Mouse (Mus musculus): ENCODE data around the gene AI481877. TPM values are rescaled to one million over a fixed set of nuclear protein-coding genes. Genes with fewer than 3 reads are reported as not detected.

The AI481877 gene
- polyA plus RNA-seq, 1 experiment from 2014 or later = not detected

GRCm38 (mm10) chr4:59117644-59118495 is 20.9 kb downstream of the AI481877 start:
- no peaks in the 10 kb centered on the region for H3K36me3 ChIP-seq
- no peak overlapping the region for H3K4me3 ChIP-seq (replicated peaks)
- H3K27me3 ChIP-seq (replicated peaks) = no peaks in the 10 kb centered on the region
- H3K9ac ChIP-seq = no peak overlapping the region
- peak; percentile 94 for ATAC-seq (ENCODE audit: insufficient read depth, low FRiP score, low read depth)
- 87% methylated on average over 24 of the region's 24 CpGs for WGBS
- H3K4me2 ChIP-seq = no peak overlapping the region
- H3K27ac ChIP-seq = peak overlapping the region; percentile 23; the same call in 1 of the 2 replicates
- H3K9me3 ChIP-seq = no peaks in the 10 kb centered on the region
- H3K4me1 ChIP-seq = no peaks in the 10 kb centered on the region

- Histone ChIP-seq H3K4me1 (no peaks in the 10 kb centered on the region), H3K27me3 (replicated peaks) (no peaks in the 10 kb centered on the region), H3K36me3 (no peaks in the 10 kb centered on the region), H3K4me2 (no peak overlapping the region), H3K4me3 (replicated peaks) (no peak overlapping the region), H3K27ac (no peak overlapping the region), H3K9ac (no peak overlapping the region), H3K9me3 (no peaks in the 10 kb centered on the region)
- ATAC-seq (ENCODE audit: insufficient read depth, low FRiP score, low read depth) = no peak
- WGBS = 79% methylated on average over 4 of the region's 4 CpGs
Measured at GRCm38 (mm10) chr4:59108721-59109120, 30.1 kb downstream of the AI481877 start.

GRCm38 (mm10) chr4:59107886-59108285 is 30.9 kb downstream of the AI481877 start:
- H3K4me1 ChIP-seq = no peaks in the 10 kb centered on the region
- WGBS = 72% methylated on average over 2 of the region's 2 CpGs

GRCm38 (mm10) chr4:59106661-59107060 is 32.1 kb downstream of the AI481877 start:
- Histone ChIP-seq H3K27me3 (replicated peaks) (no peaks in the 10 kb centered on the region), H3K4me3 (replicated peaks) (no peak overlapping the region), H3K27ac (no peak overlapping the region), H3K36me3 (no peaks in the 10 kb centered on the region), H3K9me3 (no peaks in the 10 kb centered on the region), H3K9ac (no peak overlapping the region), H3K4me2 (no peak overlapping the region), H3K4me1 (no peaks in the 10 kb centered on the region)
- 68% methylated on average over 5 of the region's 5 CpGs for WGBS
- no peak for ATAC-seq (ENCODE audit: insufficient read depth, low FRiP score, low read depth)

More at GRCm38 (mm10) chr4:59107886-59108285, 30.9 kb downstream of the AI481877 start:
- Histone ChIP-seq H3K9ac (no peak overlapping the region), H3K27me3 (replicated peaks) (no peaks in the 10 kb centered on the region), H3K27ac (no peak overlapping the region), H3K4me2 (no peak overlapping the region), H3K36me3 (no peaks in the 10 kb centered on the region), H3K4me3 (replicated peaks) (no peak overlapping the region), H3K9me3 (no peaks in the 10 kb centered on the region)
- ATAC-seq (ENCODE audit: insufficient read depth, low FRiP score, low read depth) = no peak

- Histone ChIP-seq H3K9me3 (no peaks in the 10 kb centered on the region), H3K36me3 (no peaks in the 10 kb centered on the region), H3K4me1 (no peaks in the 10 kb centered on the region), H3K4me2 (no peak overlapping the region), H3K4me3 (replicated peaks) (no peak overlapping the region), H3K9ac (no peak overlapping the region), H3K27me3 (replicated peaks) (no peaks in the 10 kb centered on the region), H3K27ac (no peak overlapping the region)
- ATAC-seq (ENCODE audit: insufficient read depth, low FRiP score, low read depth) = no peak
- WGBS = 91% methylated on average over 2 of the region's 2 CpGs
Measured at GRCm38 (mm10) chr4:59104166-59104565, 34.6 kb downstream of the AI481877 start.

GRCm38 (mm10) chr4:59096393-59096792 is 42.4 kb downstream of the AI481877 start:
- Histone ChIP-seq H3K4me2 (no peak overlapping the region), H3K9ac (no peak overlapping the region), H3K4me3 (replicated peaks) (no peak overlapping the region), H3K27ac (no peak overlapping the region), H3K36me3 (no peaks in the 10 kb centered on the region), H3K27me3 (replicated peaks) (no peaks in the 10 kb centered on the region), H3K4me1 (no peaks in the 10 kb centered on the region), H3K9me3 (no peaks in the 10 kb centered on the region)
- ATAC-seq (ENCODE audit: insufficient read depth, low FRiP score, low read depth) = no peak

- ATAC-seq (ENCODE audit: insufficient read depth, low FRiP score, low read depth) = no peak
- H3K4me3 ChIP-seq (replicated peaks) = no peak overlapping the region
- no peaks in the 10 kb centered on the region for H3K27me3 ChIP-seq (replicated peaks)
- WGBS = 41% methylated on average over 1 of the region's 1 CpGs
- no peak overlapping the region for H3K4me2 ChIP-seq
- no peaks in the 10 kb centered on the region for H3K9me3 ChIP-seq
- no peak overlapping the region for H3K9ac ChIP-seq
- H3K4me1 ChIP-seq = no peaks in the 10 kb centered on the region
- no peaks in the 10 kb centered on the region for H3K36me3 ChIP-seq
- H3K27ac ChIP-seq = no peak overlapping the region
Measured at GRCm38 (mm10) chr4:59089391-59089790, 49.4 kb downstream of the AI481877 start.

GRCm38 (mm10) chr4:59083430-59083829 is 55.4 kb downstream of the AI481877 start:
- Histone ChIP-seq H3K9ac (no peak overlapping the region), H3K4me2 (no peak overlapping the region), H3K27ac (no peak overlapping the region), H3K36me3 (no peaks in the 10 kb centered on the region), H3K9me3 (no peaks in the 10 kb centered on the region), H3K27me3 (replicated peaks) (no peaks in the 10 kb centered on the region), H3K4me1 (no peaks in the 10 kb centered on the region), H3K4me3 (replicated peaks) (no peak overlapping the region)
- WGBS = 70% methylated on average over 2 of the region's 2 CpGs
- ATAC-seq (ENCODE audit: insufficient read depth, low FRiP score, low read depth) = no peak

- Histone ChIP-seq H3K27me3 (replicated peaks) (no peaks in the 10 kb centered on the region), H3K4me2 (no peak overlapping the region), H3K9ac (no peak overlapping the region), H3K9me3 (no peaks in the 10 kb centered on the region), H3K27ac (no peak overlapping the region), H3K36me3 (no peaks in the 10 kb centered on the region), H3K4me1 (no peaks in the 10 kb centered on the region), H3K4me3 (replicated peaks) (no peak overlapping the region)
- ATAC-seq (ENCODE audit: insufficient read depth, low FRiP score, low read depth) = no peak
- 43% methylated on average over 3 of the region's 3 CpGs for WGBS
Measured at GRCm38 (mm10) chr4:59069276-59069675, 69.5 kb downstream of the AI481877 start.

- no peaks in the 10 kb centered on the region for H3K27me3 ChIP-seq (replicated peaks)
- no peak for ATAC-seq (ENCODE audit: insufficient read depth, low FRiP score, low read depth)
- 70% methylated on average over 12 of the region's 12 CpGs for WGBS
Measured at GRCm38 (mm10) chr4:59062526-59062925, 76.3 kb downstream of the AI481877 start.

GRCm38 (mm10) chr4:59057929-59058328 is 80.9 kb downstream of the AI481877 start:
- no peak for ATAC-seq (ENCODE audit: insufficient read depth, low FRiP score, low read depth)
- 88% methylated on average over 3 of the region's 3 CpGs for WGBS
- Histone ChIP-seq H3K9ac (no peak overlapping the region), H3K4me1 (no peaks in the 10 kb centered on the region), H3K9me3 (no peaks in the 10 kb centered on the region), H3K27me3 (replicated peaks) (no peaks in the 10 kb centered on the region), H3K27ac (no peak overlapping the region), H3K36me3 (no peaks in the 10 kb centered on the region), H3K4me3 (replicated peaks) (no peak overlapping the region), H3K4me2 (no peak overlapping the region)

More at GRCm38 (mm10) chr4:59062526-59062925, 76.3 kb downstream of the AI481877 start:
- Histone ChIP-seq H3K4me3 (replicated peaks) (no peak overlapping the region), H3K9me3 (no peaks in the 10 kb centered on the region), H3K27ac (no peak overlapping the region), H3K4me1 (no peaks in the 10 kb centered on the region), H3K9ac (no peak overlapping the region), H3K36me3 (no peaks in the 10 kb centered on the region), H3K4me2 (no peak overlapping the region)

- Histone ChIP-seq H3K27me3 (replicated peaks) (no peaks in the 10 kb centered on the region), H3K4me2 (no peak overlapping the region), H3K4me3 (replicated peaks) (no peak overlapping the region), H3K4me1 (no peaks in the 10 kb centered on the region), H3K9me3 (no peaks in the 10 kb centered on the region), H3K9ac (no peak overlapping the region), H3K36me3 (no peaks in the 10 kb centered on the region), H3K27ac (no peak overlapping the region)
- no peak for ATAC-seq (ENCODE audit: insufficient read depth, low FRiP score, low read depth)
- WGBS = 91% methylated on average over 1 of the region's 1 CpGs
Measured at GRCm38 (mm10) chr4:59051081-59051480, 87.7 kb downstream of the AI481877 start.
